Mouse (Mus musculus): ENCODE data around the gene Prmt3. TPM values are rescaled to one million over a fixed set of nuclear protein-coding genes. Genes with fewer than 3 reads are reported as not detected.

Prmt3 gene
- polyA plus RNA-seq, 1 experiment from 2014 or later: 43.8 TPM

DNA sequence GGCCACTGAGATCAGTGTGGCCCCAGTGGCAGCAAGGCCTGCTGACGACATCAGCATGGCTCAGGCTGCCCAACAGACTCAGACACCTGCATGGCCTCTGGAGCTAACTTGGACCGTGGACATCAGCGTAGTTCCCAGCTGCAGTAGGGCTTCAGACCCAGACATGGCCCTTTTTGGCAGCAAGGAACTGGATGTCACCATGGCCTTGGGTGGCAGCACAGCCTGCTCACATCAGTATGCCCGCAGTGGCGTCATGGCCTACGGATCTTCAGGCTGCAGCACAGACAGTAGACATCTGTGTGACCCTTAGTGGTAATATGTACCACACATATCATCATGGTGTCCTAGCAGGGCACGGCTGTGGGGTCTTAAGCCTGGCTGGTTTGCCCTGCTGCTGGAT, 7.0 kb downstream of the Prmt3 start:
- Histone ChIP-seq H3K36me3 (ENCODE audit: control insufficient read depth, insufficient read depth, low read length) (peaks cover 15% of the 10 kb centered on the region), H3K9me3 (ENCODE audit: control insufficient read depth, low read length) (no peaks in the 10 kb centered on the region), H3K9ac (ENCODE audit: low read length) (no peak overlapping the region), H3K27ac (ENCODE audit: low read length) (no peak overlapping the region), H3K4me2 (ENCODE audit: low read depth, low read length) (no peak overlapping the region), H3K4me1 (replicated peaks; ENCODE audit: control insufficient read depth, insufficient read depth, low read length) (no peaks in the 10 kb centered on the region; the same call in 1 of the 2 replicates), H3K27me3 (ENCODE audit: control insufficient read depth, insufficient read depth, low read depth, low read length) (no peaks in the 10 kb centered on the region), H3K4me3 (ENCODE audit: low read length) (no peak overlapping the region)
- WGBS: 92% methylated on average over 7 of the region's 7 CpGs
- ATAC-seq (ENCODE audit: low read depth): no peak

DNA sequence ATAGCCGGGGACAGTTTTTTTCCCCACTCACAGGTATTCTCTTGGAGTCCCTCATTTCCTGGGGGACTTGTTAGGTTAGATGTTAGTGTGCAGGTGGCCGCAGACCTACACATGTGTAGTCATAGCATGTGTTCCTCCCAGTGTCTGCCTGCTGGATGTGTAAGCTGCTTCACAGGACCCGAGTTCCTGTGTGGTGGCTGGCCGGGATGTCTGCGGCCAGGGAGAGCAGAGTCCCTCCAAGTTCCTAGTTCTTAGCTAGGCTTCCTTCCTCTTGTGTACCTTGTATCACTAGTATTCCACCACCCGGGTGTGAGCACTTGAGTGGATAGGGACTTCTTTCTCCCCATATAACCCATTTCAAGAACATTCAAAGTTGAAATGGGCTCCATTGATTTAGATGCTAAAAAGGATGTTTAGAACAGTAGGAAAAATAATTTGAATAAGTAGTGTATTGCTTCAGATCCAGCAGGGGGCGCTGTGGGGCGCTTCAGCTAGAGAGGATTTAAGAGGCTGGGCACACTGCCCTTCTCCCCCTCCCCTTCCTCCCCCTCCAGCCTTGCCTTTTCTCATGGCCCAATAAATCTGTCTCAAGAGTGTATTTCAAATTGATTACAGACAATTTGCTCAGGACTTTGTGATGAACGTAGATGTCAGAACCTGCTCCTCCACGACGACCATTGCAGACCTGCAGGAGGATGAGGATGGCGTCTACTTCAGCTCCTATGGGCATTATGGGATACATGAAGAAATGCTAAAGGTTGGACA, 8.7 kb downstream of the Prmt3 start:
- Histone ChIP-seq H3K4me1 (replicated peaks; ENCODE audit: control insufficient read depth, insufficient read depth, low read length) (no peaks in the 10 kb centered on the region), H3K9ac (ENCODE audit: low read length) (no peak overlapping the region), H3K27ac (ENCODE audit: low read length) (no peak overlapping the region), H3K27me3 (ENCODE audit: control insufficient read depth, insufficient read depth, low read depth, low read length) (no peaks in the 10 kb centered on the region), H3K4me2 (ENCODE audit: low read depth, low read length) (no peak overlapping the region), H3K9me3 (ENCODE audit: control insufficient read depth, low read length) (no peaks in the 10 kb centered on the region), H3K4me3 (ENCODE audit: low read length) (no peak overlapping the region), H3K36me3 (ENCODE audit: control insufficient read depth, insufficient read depth, low read length) (peaks cover 14% of the 10 kb centered on the region)
- WGBS: 69% methylated on average over 12 of the region's 12 CpGs
- no peak for ATAC-seq (ENCODE audit: low read depth)

DNA sequence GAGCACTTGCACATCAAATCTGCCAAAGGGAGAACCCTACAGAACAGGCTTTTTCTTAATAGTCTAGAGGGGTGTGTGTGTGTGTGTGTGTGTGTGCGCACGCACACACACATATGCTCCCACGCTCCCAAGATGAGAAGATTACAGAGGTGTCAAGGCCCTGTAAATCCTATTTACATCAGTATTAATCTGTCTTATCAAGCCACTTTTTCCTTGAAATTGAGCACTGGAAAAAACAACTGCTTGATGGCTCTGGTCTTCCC, 9.2 kb downstream of the Prmt3 start:
- WGBS: 100% methylated on average over 3 of the region's 3 CpGs
- no peaks in the 10 kb centered on the region for H3K4me1 ChIP-seq (replicated peaks; ENCODE audit: control insufficient read depth, insufficient read depth, low read length)
- no peak overlapping the region for H3K4me3 ChIP-seq (ENCODE audit: low read length)
- no peak overlapping the region for H3K27ac ChIP-seq (ENCODE audit: low read length)
- no peak for ATAC-seq (ENCODE audit: low read depth)
- no peaks in the 10 kb centered on the region for H3K27me3 ChIP-seq (ENCODE audit: control insufficient read depth, insufficient read depth, low read depth, low read length)
- no peak overlapping the region for H3K9ac ChIP-seq (ENCODE audit: low read length)
- H3K4me2 ChIP-seq (ENCODE audit: low read depth, low read length): no peak overlapping the region
- peaks cover 10% of the 10 kb centered on the region for H3K36me3 ChIP-seq (ENCODE audit: control insufficient read depth, insufficient read depth, low read length)
- H3K9me3 ChIP-seq (ENCODE audit: control insufficient read depth, low read length): no peaks in the 10 kb centered on the region

DNA sequence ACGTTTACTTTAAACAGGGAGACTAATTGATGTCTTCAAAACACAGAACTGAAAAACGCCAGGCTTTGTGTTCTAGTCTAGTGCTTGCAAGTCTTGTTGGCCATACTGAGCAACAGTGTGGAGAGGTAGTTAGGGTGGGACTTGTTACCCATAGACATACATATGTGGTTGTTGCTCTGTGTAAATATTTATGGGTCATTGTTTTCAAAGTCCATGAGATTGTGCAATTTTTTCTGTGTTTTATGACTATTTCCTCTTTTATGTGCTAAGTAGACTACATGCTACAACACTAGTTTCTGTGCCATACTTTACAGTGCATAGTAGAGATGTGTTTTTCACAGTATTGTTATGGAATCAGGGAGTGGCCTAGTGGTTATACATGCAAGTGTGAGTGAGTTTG, 16.2 kb downstream of the Prmt3 start:
- WGBS: 76% methylated on average over 2 of the region's 2 CpGs
- no peak overlapping the region for H3K4me2 ChIP-seq (ENCODE audit: low read depth, low read length)
- H3K9me3 ChIP-seq (ENCODE audit: control insufficient read depth, low read length): no peaks in the 10 kb centered on the region
- H3K27ac ChIP-seq (ENCODE audit: low read length): no peak overlapping the region
- ATAC-seq (ENCODE audit: low read depth): no peak
- H3K4me1 ChIP-seq (replicated peaks; ENCODE audit: control insufficient read depth, insufficient read depth, low read length): no peaks in the 10 kb centered on the region
- peaks cover 9% of the 10 kb centered on the region for H3K36me3 ChIP-seq (ENCODE audit: control insufficient read depth, insufficient read depth, low read length)
- no peak overlapping the region for H3K9ac ChIP-seq (ENCODE audit: low read length)
- no peak overlapping the region for H3K4me3 ChIP-seq (ENCODE audit: low read length)
- no peaks in the 10 kb centered on the region for H3K27me3 ChIP-seq (ENCODE audit: control insufficient read depth, insufficient read depth, low read depth, low read length)

DNA sequence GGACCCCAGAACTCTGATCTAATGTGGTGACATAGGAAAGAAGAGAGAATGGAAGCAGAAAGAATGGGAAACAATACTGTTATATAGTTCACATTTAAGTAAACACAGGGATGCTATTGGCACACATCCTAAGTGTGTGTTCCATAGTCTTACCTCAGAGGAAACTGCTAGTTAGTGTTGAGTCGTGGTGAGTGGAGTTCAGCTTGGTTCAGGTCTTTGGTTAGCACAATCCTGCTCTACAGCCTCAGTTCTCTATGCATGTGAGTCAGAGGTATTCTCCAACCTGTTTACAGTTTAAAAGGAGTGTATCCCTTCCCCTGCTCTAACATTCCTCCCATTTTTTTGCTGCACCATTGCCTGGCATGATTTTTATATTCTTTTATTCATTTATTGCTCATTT, 19.0 kb downstream of the Prmt3 start:
- 70% methylated on average over 1 of the region's 1 CpGs for WGBS
- Histone ChIP-seq H3K27ac (ENCODE audit: low read length) (no peak overlapping the region), H3K4me1 (replicated peaks; ENCODE audit: control insufficient read depth, insufficient read depth, low read length) (no peaks in the 10 kb centered on the region), H3K9me3 (ENCODE audit: control insufficient read depth, low read length) (no peaks in the 10 kb centered on the region), H3K36me3 (ENCODE audit: control insufficient read depth, insufficient read depth, low read length) (peaks cover 15% of the 10 kb centered on the region), H3K4me3 (ENCODE audit: low read length) (no peak overlapping the region), H3K9ac (ENCODE audit: low read length) (no peak overlapping the region), H3K4me2 (ENCODE audit: low read depth, low read length) (no peak overlapping the region), H3K27me3 (ENCODE audit: control insufficient read depth, insufficient read depth, low read depth, low read length) (no peaks in the 10 kb centered on the region)
- ATAC-seq (ENCODE audit: low read depth): no peak

DNA sequence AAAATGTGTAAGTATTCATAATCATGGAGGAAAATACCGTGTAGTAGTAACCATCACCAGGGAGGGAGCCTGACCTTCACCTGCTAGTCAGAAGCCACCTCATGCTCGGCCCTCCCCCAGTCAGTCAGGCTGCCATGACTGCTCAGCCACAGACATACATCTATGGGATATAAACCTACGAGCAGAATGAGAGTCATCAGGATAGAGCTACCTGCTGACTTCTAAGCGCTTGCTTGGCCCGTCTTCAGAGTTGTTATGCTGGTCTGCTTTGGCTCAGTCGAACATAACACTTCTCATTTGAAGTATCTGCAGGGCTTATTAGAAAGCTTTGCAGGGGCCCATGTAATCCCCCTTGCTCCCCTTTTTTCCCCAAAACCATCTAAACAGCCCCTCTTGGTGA, 25.4 kb downstream of the Prmt3 start:
- no peak overlapping the region for H3K9ac ChIP-seq (ENCODE audit: low read length)

DNA sequence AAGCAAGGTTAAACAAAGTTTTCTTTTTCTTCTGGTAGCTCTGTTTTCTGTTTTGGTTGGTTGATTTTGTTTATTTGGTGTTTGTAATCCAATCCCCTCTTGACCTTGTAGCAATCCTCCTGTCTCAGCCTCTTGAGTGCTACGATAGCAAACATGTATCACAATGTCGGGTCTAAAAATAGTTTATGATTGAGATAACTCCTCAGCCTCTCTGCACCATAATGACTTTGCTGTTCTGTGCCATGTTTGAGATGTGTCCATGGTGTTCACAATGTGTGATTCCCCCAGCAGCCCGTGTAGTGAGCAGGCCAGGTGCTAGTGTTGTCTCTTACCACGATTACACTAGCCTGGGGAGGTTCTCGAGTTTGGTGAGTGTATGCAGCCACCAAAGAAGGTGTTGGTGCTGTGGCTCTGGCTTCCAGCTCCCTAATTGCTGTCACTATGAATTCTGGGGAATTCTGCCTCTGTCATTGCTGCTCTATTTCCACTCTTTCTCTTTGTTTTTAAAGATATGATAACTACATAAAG, 26.6 kb downstream of the Prmt3 start:
- Histone ChIP-seq H3K4me1 (replicated peaks; ENCODE audit: control insufficient read depth, insufficient read depth, low read length) (no peaks in the 10 kb centered on the region), H3K27ac (ENCODE audit: low read length) (no peak overlapping the region), H3K36me3 (ENCODE audit: control insufficient read depth, insufficient read depth, low read length) (peaks cover 13% of the 10 kb centered on the region), H3K9ac (ENCODE audit: low read length) (no peak overlapping the region), H3K4me3 (ENCODE audit: low read length) (no peak overlapping the region), H3K4me2 (ENCODE audit: low read depth, low read length) (no peak overlapping the region), H3K27me3 (ENCODE audit: control insufficient read depth, insufficient read depth, low read depth, low read length) (no peaks in the 10 kb centered on the region), H3K9me3 (ENCODE audit: control insufficient read depth, low read length) (no peaks in the 10 kb centered on the region)
- 60% methylated on average over 5 of the region's 5 CpGs for WGBS
- ATAC-seq (ENCODE audit: low read depth): no peak

More for the DNA sequence above, 25.4 kb downstream of the Prmt3 start:
- WGBS: 89% methylated on average over 6 of the region's 6 CpGs
- Histone ChIP-seq H3K4me3 (ENCODE audit: low read length) (no peak overlapping the region), H3K9me3 (ENCODE audit: control insufficient read depth, low read length) (no peaks in the 10 kb centered on the region), H3K4me1 (replicated peaks; ENCODE audit: control insufficient read depth, insufficient read depth, low read length) (no peaks in the 10 kb centered on the region), H3K27me3 (ENCODE audit: control insufficient read depth, insufficient read depth, low read depth, low read length) (no peaks in the 10 kb centered on the region), H3K27ac (ENCODE audit: low read length) (no peak overlapping the region), H3K4me2 (ENCODE audit: low read depth, low read length) (no peak overlapping the region), H3K36me3 (ENCODE audit: control insufficient read depth, insufficient read depth, low read length) (peaks cover 12% of the 10 kb centered on the region)
- ATAC-seq (ENCODE audit: low read depth): no peak

DNA sequence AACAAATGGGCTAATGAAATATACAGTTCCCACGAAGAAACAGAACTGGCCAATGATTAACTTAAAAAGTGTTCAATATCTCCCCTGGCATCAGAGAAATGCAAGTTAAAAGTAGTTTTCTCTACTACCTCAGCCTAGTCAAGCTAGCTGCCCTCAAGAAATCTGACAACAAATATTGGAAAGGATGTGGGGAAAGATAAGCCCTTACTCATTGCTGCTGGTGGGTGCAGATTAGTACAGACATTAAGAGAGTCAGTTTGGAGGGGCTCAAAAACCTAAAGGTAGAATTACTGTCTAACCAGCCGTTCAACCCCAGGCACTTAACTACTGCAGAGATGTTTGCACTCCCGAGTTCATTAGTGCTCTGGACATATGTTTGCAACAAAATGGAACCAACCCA, 27.5 kb downstream of the Prmt3 start:
- Histone ChIP-seq H3K9ac (ENCODE audit: low read length) (no peak overlapping the region), H3K27me3 (ENCODE audit: control insufficient read depth, insufficient read depth, low read depth, low read length) (no peaks in the 10 kb centered on the region), H3K27ac (ENCODE audit: low read length) (no peak overlapping the region), H3K36me3 (ENCODE audit: control insufficient read depth, insufficient read depth, low read length) (peaks cover 13% of the 10 kb centered on the region), H3K4me2 (ENCODE audit: low read depth, low read length) (no peak overlapping the region), H3K9me3 (ENCODE audit: control insufficient read depth, low read length) (no peaks in the 10 kb centered on the region), H3K4me3 (ENCODE audit: low read length) (no peak overlapping the region), H3K4me1 (replicated peaks; ENCODE audit: control insufficient read depth, insufficient read depth, low read length) (no peaks in the 10 kb centered on the region)
- 46% methylated on average over 3 of the region's 3 CpGs for WGBS
- ATAC-seq (ENCODE audit: low read depth): no peak

DNA sequence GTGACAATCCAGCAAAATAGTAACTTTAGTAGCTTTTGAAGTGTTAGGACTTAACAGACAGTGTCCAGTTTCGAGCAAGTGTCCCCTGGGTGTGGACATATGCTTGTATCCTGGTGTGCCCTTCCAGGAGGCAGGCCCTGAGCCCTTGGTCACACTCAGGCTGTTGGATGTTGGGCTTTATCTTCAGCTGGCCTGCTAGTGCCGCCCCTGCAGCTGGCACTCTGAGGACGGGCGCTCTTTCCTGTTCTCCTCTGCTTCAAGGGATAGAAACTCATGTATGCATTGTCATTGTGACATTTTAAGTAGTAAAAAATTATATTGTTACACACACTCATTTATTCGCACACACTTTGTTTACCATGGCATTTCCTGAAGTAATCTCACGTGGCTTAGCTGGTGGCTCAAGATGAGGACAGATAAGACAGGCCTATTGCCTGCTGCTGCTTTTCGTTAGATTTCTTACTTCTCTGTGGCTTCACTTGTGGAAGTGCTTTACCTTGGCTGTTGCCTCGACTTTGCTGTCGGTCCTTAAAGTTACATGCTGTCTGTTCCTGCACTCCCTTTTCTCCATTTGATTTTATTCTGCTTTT, 29.0 kb downstream of the Prmt3 start:
- H3K9ac ChIP-seq (ENCODE audit: low read length): no peak overlapping the region
- H3K27me3 ChIP-seq (ENCODE audit: control insufficient read depth, insufficient read depth, low read depth, low read length): no peaks in the 10 kb centered on the region
- H3K27ac ChIP-seq (ENCODE audit: low read length): no peak overlapping the region
- no peaks in the 10 kb centered on the region for H3K4me1 ChIP-seq (replicated peaks; ENCODE audit: control insufficient read depth, insufficient read depth, low read length)
- WGBS: 72% methylated on average over 9 of the region's 9 CpGs
- H3K4me3 ChIP-seq (ENCODE audit: low read length): no peak overlapping the region
- no peak for ATAC-seq (ENCODE audit: low read depth)
- no peak overlapping the region for H3K4me2 ChIP-seq (ENCODE audit: low read depth, low read length)
- no peaks in the 10 kb centered on the region for H3K9me3 ChIP-seq (ENCODE audit: control insufficient read depth, low read length)
- peaks cover 8% of the 10 kb centered on the region for H3K36me3 ChIP-seq (ENCODE audit: control insufficient read depth, insufficient read depth, low read length)
